Mouse (Mus musculus) embryonic facial prominence, embryonic 10.5 days (tissue): ENCODE measurements around the gene Psmd10. TPM values are rescaled to one million over a fixed set of nuclear protein-coding genes. Genes with fewer than 3 reads are reported as not detected.

Source experiments
- DNase-seq: peaks from one replicate; pipeline ENCODE4 v3.0.0-alpha.2; 2017; ENCODE audit warnings: low spot score
- H3K27ac ChIP-seq: fragments of 300-500 bp; sonication (generic); replicated peaks from 2 replicates; pipeline ENCODE4 v1.5.1; 2016; ENCODE audit warnings: mild to moderate bottlenecking
- H3K27me3 ChIP-seq: fragments of 300-500 bp; sonication (generic); replicated peaks from 2 replicates; pipeline ENCODE4 v1.6.1; 2016; ENCODE audit warnings: low read depth, mild to moderate bottlenecking; ENCODE audit not compliant: poor library complexity, severe bottlenecking
- H3K36me3 ChIP-seq: fragments of 300-500 bp; sonication (generic); replicated peaks from 2 replicates; pipeline ENCODE4 v1.6.1; 2016; ENCODE audit warnings: mild to moderate bottlenecking, moderate library complexity
- H3K4me1 ChIP-seq: fragments of 300-500 bp; sonication (generic); 2 replicates; pipeline ENCODE4 v1.6.1; 2016
- H3K4me3 ChIP-seq: fragments of 300-500 bp; sonication (generic); 2 replicates; pipeline ENCODE4 v1.5.1; 2016; ENCODE audit warnings: mild to moderate bottlenecking, moderate library complexity
- H3K9me3 ChIP-seq: fragments of 300-500 bp; sonication (generic); 2 replicates; pipeline ENCODE4 v1.6.1; 2016; ENCODE audit warnings: mild to moderate bottlenecking
- WGBS: fragments of 180-500 bp; shearing (Covaris S2); methylation state at CpG from one replicate; pipeline ENCODE4 v1.1.7; 2016; 5-methylcytosine and 5-hydroxymethylcytosine counted together
- polyA plus RNA-seq: library from polyadenylated mRNA; unstranded; fragments of >200 nt; fragmentation: Nextera tagmentation; extraction: Ambion mirVana; gene quantifications from 2 replicates; pipeline ENCODE4 v1.2.1, GENCODE M21; 2016

Psmd10 gene
- 52.7 and 55.4 TPM in 2 replicates for polyA plus RNA-seq

DNA sequence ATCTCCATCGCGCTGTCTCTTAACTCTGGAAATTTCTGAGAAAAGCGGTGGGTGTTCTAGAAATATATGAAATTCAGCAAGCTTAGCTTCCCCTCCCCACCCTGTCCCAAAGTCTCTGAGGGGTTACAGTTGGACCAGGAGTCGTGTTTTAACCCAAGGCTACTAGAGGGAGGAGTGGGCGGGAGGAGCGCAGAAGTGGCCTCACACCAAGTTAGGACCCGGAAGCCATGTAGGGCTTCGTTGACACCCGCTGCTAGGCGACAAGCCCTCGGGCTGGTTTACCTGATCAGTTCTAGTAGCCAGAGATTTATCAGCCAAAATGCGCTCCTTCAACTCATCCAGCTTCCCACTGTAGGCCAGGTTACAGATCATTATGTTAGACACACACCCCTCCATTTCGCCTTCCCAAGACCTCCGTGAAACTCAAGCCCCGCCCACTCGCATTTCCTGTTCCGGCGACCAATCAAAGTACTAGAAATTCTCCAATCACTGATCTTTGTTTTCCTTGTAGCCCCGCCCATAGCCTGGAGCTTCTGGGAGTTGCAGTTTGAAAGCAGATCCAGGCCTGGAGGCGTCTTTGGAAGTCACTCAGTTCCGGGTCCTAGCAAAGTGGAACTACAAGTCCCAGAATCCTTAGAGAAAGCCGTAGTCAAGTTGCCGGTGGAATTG, at the start of gene Psmd10, which contains the start of gene Atg4a:
Gene Psmd10 (minus strand): TSS at position 457 of the 669 bp plus-strand sequence.
Gene Atg4a (plus strand): TSS at position 636 of the 669 bp plus-strand sequence.
- WGBS: 23% methylated on average over 23 of the region's 23 CpGs
- peak; percentile 91 for DNase-seq
- peak within 1 kb of the TSS; percentile 74 for H3K27ac ChIP-seq

DNA sequence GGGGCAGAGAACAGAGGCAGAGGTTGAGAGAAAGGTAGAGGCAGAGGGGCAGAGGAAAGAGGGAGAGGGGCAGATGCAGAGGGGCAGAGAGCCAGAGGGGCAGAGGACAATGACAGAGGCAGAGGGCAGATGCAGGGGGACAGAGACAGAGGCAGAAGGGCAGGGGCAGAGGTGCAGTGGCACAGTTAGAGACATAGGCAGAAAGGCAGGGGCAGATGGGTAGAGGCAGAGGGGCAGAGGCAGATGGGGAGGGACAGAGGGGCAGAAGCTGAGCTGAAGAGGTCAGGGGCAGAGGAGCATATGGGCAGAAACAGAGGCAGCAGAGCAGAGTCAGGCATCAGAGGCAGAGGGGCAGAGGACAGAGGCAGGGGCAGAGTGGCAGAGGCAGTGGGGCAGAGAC, 42.4 kb upstream of the Psmd10 start:
- Histone ChIP-seq H3K36me3 (no peaks in the 10 kb centered on the region), H3K27me3 (peaks cover 54% of the 10 kb centered on the region), H3K4me1 (peaks cover 6% of the 10 kb centered on the region; the same call in 1 of the 2 replicates), H3K27ac (0 out of 2 replicates have a peak overlapping the region, but pooled peaks have one; percentile 30), H3K9me3 (no peaks in the 10 kb centered on the region), H3K4me3 (no peak overlapping the region)
- DNase-seq: no peak

More for the DNA sequence above, at the start of gene Psmd10, which contains the start of gene Atg4a:
- Histone ChIP-seq H3K4me3 (peak within 1 kb of the TSS; percentile 61), H3K27me3 (peaks cover 82% of the 10 kb centered on the region), H3K4me1 (peaks cover 3% of the 10 kb centered on the region; the same call in 1 of the 2 replicates), H3K9me3 (no peaks in the 10 kb centered on the region), H3K36me3 (peaks cover 5% of the 10 kb centered on the region)

DNA sequence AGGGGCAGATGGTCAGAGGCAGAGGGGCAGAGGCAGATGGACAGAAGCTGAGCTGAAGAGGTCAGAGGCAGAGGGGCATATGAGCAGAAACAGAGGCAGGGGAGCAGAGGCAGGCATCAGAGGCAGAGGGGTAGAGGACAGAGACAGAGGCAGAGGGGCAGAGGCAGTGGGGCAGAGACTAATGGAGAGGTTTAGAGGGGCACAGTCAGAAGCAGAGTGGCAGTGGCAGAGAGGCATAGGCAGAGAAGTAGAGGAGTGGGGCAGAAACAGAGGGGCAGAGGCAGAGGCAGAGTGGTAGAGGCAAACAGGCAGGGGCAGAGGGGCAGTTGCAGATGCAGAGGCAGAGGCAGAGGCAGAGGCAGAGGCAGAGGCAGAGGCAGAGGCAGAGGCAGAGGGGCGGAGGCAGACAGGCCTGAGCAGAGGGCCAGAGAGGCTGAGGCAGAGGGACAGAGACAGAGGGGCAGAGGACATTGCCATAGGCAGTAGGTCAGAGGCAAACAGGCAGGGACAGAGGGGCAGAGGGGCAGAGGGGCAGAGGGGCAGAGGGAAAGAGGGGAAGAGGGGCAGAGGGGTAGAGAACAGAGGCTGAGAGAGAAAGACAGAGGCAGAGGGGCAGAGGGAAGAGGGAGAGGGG, 41.5 kb upstream of the Psmd10 start:
- Histone ChIP-seq H3K27me3 (peaks cover 59% of the 10 kb centered on the region), H3K27ac (no peak overlapping the region), H3K9me3 (no peaks in the 10 kb centered on the region), H3K36me3 (no peaks in the 10 kb centered on the region), H3K4me1 (peaks cover 6% of the 10 kb centered on the region; the same call in 1 of the 2 replicates), H3K4me3 (no peak overlapping the region)
- 79% methylated on average over 1 of the region's 1 CpGs for WGBS
- DNase-seq: no peak

DNA sequence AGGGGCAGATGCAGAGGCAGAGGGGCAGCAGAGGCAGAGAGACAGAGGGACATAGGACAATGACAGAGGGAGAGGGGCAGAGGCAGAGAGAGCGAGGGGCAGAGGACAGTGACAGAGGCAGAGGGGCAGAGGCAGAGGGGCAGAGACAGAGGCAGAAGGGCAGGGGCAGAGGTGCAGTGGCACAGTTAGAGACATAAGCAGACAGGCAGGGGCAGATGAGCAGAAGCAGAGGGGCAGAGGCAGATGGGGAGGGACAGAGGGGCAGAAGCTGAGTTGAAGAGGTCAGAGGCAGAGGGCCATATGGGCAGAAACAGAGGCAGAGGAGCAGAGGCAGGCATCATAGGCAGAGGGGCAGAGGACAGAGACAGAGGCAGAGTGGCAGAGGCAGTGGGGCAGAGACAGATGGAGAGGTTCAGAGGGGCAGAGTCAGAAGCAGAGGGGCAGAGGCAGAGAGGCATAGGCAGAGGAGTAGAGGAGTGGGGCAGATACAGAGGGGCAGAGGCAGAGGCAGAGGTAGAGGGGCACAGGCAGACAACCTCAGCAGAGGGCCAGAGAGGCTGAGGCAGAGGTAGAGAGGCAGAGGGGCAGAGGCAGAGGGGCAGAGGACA, 40.5 kb upstream of the Psmd10 start:
- WGBS: 91% methylated on average over 1 of the region's 1 CpGs
- Histone ChIP-seq H3K4me1 (peaks cover 6% of the 10 kb centered on the region; the same call in 1 of the 2 replicates), H3K36me3 (no peaks in the 10 kb centered on the region), H3K4me3 (no peak overlapping the region), H3K27me3 (peaks cover 68% of the 10 kb centered on the region), H3K27ac (no peak overlapping the region; the same call in 1 of the 2 replicates), H3K9me3 (no peaks in the 10 kb centered on the region)
- no peak for DNase-seq

DNA sequence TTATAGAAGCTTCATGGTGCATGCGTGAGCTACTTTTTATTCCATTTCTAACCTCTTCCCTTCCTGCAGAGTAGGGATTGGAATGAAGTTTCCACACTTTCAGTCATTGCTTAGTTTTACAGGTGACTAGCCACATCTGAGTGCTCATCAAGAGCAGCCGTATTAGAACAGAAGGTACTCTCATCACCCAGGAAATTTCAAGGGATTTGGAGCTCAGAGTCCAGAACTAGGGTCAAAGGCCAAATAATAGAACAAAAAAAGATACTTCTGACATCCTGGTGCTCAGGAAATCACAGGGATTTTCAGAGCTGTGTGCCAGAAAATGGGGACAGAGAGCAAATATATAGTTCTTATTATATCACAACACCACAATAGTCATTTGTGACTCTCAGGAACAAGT, 28.7 kb upstream of the Psmd10 start:
- Histone ChIP-seq H3K36me3 (no peaks in the 10 kb centered on the region), H3K4me1 (peaks cover 15% of the 10 kb centered on the region), H3K27ac (no peak overlapping the region), H3K9me3 (no peaks in the 10 kb centered on the region), H3K4me3 (no peak overlapping the region), H3K27me3 (peaks cover 99% of the 10 kb centered on the region)
- DNase-seq: no peak
- WGBS: 78% methylated on average over 2 of the region's 2 CpGs

DNA sequence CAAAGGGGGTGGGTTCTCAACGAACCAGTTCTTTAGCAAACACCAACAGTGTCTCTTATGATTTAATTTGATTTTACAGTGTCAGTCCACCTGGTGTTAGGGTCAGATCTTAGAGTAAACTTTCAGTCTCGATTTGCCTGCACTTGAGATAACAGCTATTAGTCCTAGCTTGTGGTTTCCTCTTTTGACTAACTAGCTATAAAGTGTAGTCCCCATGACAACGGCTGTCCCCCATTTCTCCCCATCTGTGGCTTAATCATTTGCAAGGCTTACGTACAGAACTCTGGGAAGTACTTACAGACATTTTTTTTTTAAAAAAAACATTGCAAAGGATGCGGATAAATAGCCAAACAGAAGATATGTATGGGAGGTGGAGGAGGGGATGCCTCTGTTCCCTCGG, 28.3 kb upstream of the Psmd10 start:
- H3K27ac ChIP-seq: no peak overlapping the region
- DNase-seq: no peak
- peaks cover 99% of the 10 kb centered on the region for H3K27me3 ChIP-seq
- no peaks in the 10 kb centered on the region for H3K9me3 ChIP-seq
- H3K36me3 ChIP-seq: no peaks in the 10 kb centered on the region
- H3K4me3 ChIP-seq: no peak overlapping the region
- peaks cover 20% of the 10 kb centered on the region for H3K4me1 ChIP-seq
- 59% methylated on average over 6 of the region's 6 CpGs for WGBS

DNA sequence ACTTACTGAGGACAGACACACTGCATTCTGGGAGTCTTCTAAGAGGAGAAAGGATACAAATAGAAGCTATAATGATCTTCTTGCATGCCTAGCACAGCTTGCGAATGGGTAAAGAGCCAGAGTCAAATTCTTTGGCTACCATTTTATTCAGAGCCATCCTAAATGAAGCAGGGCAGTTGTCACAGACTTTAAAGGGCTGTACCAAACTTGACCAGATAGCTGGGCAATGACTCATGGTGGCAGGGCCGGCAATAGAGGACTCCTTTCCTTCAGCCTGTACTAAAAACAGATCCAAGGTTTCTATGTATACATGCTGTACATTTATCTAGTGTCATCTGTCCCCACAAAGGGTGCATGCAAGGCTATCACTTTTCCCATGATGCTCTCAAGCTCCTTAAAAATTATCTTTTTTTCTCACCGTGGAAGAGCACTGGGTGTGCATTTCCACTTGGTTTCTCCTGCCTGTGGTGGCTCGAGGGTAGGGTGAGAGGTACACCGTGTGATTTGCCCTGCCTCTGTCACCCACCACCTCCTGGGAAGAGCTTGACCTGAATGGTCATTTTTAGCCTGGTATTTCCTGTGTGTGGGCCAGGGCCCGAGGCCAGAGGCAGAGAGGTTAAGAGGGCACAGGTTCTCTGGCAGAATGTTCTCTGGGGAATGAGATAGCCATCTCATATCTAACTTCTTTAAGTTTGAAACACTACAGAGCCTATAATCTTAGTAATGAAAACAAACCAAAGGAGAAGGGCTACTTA, 26.9 kb upstream of the Psmd10 start:
- H3K27ac ChIP-seq: no peak overlapping the region
- H3K9me3 ChIP-seq: no peaks in the 10 kb centered on the region
- H3K36me3 ChIP-seq: no peaks in the 10 kb centered on the region
- peaks cover 27% of the 10 kb centered on the region for H3K4me1 ChIP-seq
- DNase-seq: no peak
- no peak overlapping the region for H3K4me3 ChIP-seq
- H3K27me3 ChIP-seq: peaks cover 99% of the 10 kb centered on the region
- 42% methylated on average over 6 of the region's 6 CpGs for WGBS

DNA sequence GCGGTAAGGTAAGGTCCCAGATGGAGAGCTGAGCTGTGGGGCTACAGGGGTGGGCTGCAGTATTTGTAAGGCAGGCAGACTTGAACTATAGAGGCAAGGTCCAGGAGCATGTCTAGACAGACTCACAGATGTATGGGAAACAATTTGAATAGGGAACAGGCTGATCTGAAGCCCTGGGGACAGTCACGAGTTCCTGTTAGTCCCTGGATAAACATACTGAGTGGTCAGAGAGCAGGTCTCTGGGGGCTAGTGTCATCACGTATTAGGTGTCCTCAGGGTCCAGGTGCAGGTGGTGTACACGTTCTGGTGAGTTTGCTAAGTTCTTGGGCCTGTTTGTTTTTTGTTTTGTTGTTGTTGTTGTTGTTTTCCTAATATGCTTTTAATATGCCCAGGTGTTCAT, 23.6 kb upstream of the Psmd10 start:
- H3K27ac ChIP-seq: no peak overlapping the region
- no peaks in the 10 kb centered on the region for H3K9me3 ChIP-seq
- H3K4me1 ChIP-seq: peaks cover 27% of the 10 kb centered on the region
- H3K4me3 ChIP-seq: no peak overlapping the region
- DNase-seq: no peak
- H3K27me3 ChIP-seq: peaks cover 99% of the 10 kb centered on the region
- WGBS: 54% methylated on average over 4 of the region's 4 CpGs
- no peaks in the 10 kb centered on the region for H3K36me3 ChIP-seq

DNA sequence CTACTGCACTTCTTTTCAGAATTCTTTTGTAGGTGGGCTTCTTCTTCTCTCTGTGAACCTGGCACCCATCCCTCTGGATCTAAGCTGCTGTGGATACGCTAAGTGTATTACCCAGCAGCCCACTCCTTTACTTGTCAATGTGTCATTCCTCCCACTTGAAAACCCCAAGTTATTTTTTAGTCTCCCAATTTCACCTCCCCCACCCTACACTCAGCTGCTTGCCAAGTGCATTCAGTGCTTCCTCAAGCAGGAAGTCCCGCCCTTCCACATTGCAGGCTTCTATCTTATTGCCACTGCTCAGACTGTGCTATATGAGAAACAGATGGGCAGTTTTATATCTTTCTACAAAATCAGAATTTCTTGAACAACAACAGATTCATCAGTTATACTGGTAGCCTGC, 23.0 kb upstream of the Psmd10 start:
- peak; percentile 19 for DNase-seq
- 69% methylated on average over 2 of the region's 2 CpGs for WGBS
- Histone ChIP-seq H3K4me3 (no peak overlapping the region), H3K9me3 (no peaks in the 10 kb centered on the region), H3K27ac (no peak overlapping the region), H3K36me3 (no peaks in the 10 kb centered on the region), H3K27me3 (peaks cover 99% of the 10 kb centered on the region), H3K4me1 (peaks cover 27% of the 10 kb centered on the region)

DNA sequence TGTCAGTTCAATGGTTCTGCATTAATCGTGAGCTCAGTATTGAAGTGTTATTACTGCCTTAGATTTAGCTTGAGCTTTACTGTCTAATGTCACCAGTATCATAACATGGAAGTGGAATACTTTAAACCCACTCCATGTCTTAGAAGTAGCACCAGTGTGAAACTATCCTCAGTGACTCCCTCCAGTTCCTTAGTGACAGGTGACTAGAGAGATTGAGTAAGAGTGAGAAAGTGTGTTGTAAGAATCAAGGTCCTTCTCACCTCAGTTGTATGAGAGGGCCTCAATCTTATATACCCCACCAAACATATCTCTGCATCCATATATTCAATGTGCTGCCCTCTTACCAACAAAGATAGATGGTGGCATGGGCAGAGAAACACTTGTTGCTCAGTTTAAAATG, 22.4 kb upstream of the Psmd10 start:
- peaks cover 99% of the 10 kb centered on the region for H3K27me3 ChIP-seq

DNA sequence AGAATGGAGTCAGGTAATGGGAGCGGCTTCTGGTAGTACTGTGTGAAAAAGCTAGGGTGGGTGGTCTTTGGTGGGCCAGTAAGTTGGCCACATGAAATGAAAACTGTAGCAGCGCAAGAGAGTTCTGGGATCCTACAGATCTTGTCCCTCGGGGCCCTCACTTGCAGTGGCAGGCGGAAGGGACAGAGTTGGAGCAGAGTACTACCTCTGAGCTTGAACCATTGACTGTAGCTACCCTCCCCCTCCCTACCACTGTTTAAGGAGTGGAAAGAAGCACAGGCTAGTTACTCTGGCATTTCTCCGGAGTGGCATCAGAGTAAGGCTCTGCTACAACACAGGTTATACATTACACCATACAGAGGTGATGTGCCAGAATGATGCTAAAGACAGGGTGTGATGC, 431 bp upstream of the Psmd10 start:
- Histone ChIP-seq H3K4me1 (peaks cover 3% of the 10 kb centered on the region; the same call in 1 of the 2 replicates), H3K36me3 (peaks cover 5% of the 10 kb centered on the region), H3K27me3 (peaks cover 76% of the 10 kb centered on the region), H3K27ac (no peak overlapping the region; the same call in 1 of the 2 replicates), H3K9me3 (no peaks in the 10 kb centered on the region), H3K4me3 (peak overlapping the region; percentile 61)
- WGBS: 29% methylated on average over 5 of the region's 5 CpGs
- DNase-seq: no peak

More for the DNA sequence above, 22.4 kb upstream of the Psmd10 start:
- H3K4me3 ChIP-seq: no peak overlapping the region
- H3K4me1 ChIP-seq: peaks cover 24% of the 10 kb centered on the region
- DNase-seq: no peak
- 93% methylated on average over 1 of the region's 1 CpGs for WGBS
- H3K27ac ChIP-seq: no peak overlapping the region
- H3K9me3 ChIP-seq: no peaks in the 10 kb centered on the region
- H3K36me3 ChIP-seq: no peaks in the 10 kb centered on the region

DNA sequence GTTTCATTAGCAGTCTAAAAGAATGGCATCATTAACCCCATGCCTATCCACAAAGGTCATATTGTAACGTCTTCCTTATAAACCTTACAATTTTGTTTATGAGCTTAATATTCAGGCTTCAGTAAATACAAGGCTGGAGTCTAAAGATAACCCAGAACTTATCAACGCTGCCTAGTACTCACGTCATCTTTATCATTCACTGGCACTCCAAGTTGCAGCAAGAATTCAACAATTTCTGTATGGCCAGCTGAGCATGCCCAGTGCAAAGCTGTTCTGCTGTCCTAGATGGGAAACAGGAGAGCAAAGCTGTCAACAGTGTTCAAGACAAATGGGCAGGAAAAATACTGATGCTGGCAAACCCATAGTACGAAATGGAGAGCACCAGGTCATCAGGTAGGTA, 2.9 kb downstream of the Psmd10 start:
- Histone ChIP-seq H3K4me1 (peaks cover 3% of the 10 kb centered on the region; the same call in 1 of the 2 replicates), H3K27ac (no peak overlapping the region), H3K27me3 (peaks cover 92% of the 10 kb centered on the region), H3K4me3 (no peak overlapping the region), H3K9me3 (no peaks in the 10 kb centered on the region), H3K36me3 (peaks cover 15% of the 10 kb centered on the region)
- no peak for DNase-seq
- 90% methylated on average over 4 of the region's 4 CpGs for WGBS
